Mouse (Mus musculus): ENCODE measurements around the gene B4galt7. TPM values are rescaled to one million over a fixed set of nuclear protein-coding genes. Genes with fewer than 3 reads are reported as not detected.
A peak's percentile ranks its signal among the peaks of the same experiment; 100 is the strongest.

Gene B4galt7
- polyA plus RNA-seq, 1 experiment = 15.0 TPM

- peaks cover 8% of the 10 kb centered on the region; the same call in 1 of the 2 replicates for H3K4me1 ChIP-seq (ENCODE audit: control insufficient read depth, insufficient read depth, low read length)
- H3K27me3 ChIP-seq (replicated peaks; ENCODE audit: control insufficient read depth, insufficient read depth, low read length) = no peaks in the 10 kb centered on the region
- no peak for TF ChIP-seq CTCF (conservative IDR thresholded peaks at IDR 0.05; ENCODE audit: insufficient read depth, insufficient read length, low read depth, low read length)
- no peak for TF ChIP-seq POLR2A (IDR thresholded peaks at IDR 0.05; ENCODE audit: low read depth, low read length)
- DNase-seq = peak; percentile 20
- H3K4me3 ChIP-seq (ENCODE audit: insufficient read depth, low read depth, low read length) = peak overlapping the region; percentile 93
- no peaks in the 10 kb centered on the region for H3K36me3 ChIP-seq (ENCODE audit: control insufficient read depth, insufficient read depth, low read length)
- 10% methylated on average over 16 of the region's 16 CpGs for WGBS
- H3K27ac ChIP-seq (ENCODE audit: insufficient read depth, low read depth, low read length) = no peak overlapping the region
Measured at GRCm38 (mm10) chr13:55569726-55570285, 29.9 kb upstream of the B4galt7 start.

GRCm38 (mm10) chr13:55570286-55570973 is 29.3 kb upstream of the B4galt7 start:
- H3K4me1 ChIP-seq (ENCODE audit: control insufficient read depth, insufficient read depth, low read length) = peaks cover 8% of the 10 kb centered on the region; the same call in 1 of the 2 replicates
- H3K27me3 ChIP-seq (replicated peaks; ENCODE audit: control insufficient read depth, insufficient read depth, low read length) = no peaks in the 10 kb centered on the region
- peak; percentile 30 for DNase-seq
- 2% methylated on average over 47 of the region's 47 CpGs for WGBS
- TF ChIP-seq POLR2A (IDR thresholded peaks at IDR 0.05; ENCODE audit: low read depth, low read length) = no peak
- no peak for TF ChIP-seq CTCF (conservative IDR thresholded peaks at IDR 0.05; ENCODE audit: insufficient read depth, insufficient read length, low read depth, low read length)
- H3K27ac ChIP-seq (ENCODE audit: insufficient read depth, low read depth, low read length) = peak overlapping the region; percentile 14; the same call in 1 of the 2 replicates
- H3K4me3 ChIP-seq (ENCODE audit: insufficient read depth, low read depth, low read length) = peak overlapping the region; percentile 93
- no peaks in the 10 kb centered on the region for H3K36me3 ChIP-seq (ENCODE audit: control insufficient read depth, insufficient read depth, low read length)

GRCm38 (mm10) chr13:55571027-55571751 is 28.5 kb upstream of the B4galt7 start, which contains the start of gene Fam193b:
Gene Fam193b (minus strand): TSS chr13:55571120.
- 2% methylated on average over 33 of the region's 47 CpGs for WGBS
- peak within 1 kb of the TSS; percentile 66 for H3K27ac ChIP-seq (ENCODE audit: insufficient read depth, low read depth, low read length)
- peak within 1 kb of the TSS; percentile 93 for H3K4me3 ChIP-seq (ENCODE audit: insufficient read depth, low read depth, low read length)
- no peaks in the 10 kb centered on the region for H3K36me3 ChIP-seq (ENCODE audit: control insufficient read depth, insufficient read depth, low read length)
- no peak for TF ChIP-seq POLR2A (IDR thresholded peaks at IDR 0.05; ENCODE audit: low read depth, low read length)
- TF ChIP-seq CTCF (conservative IDR thresholded peaks at IDR 0.05; ENCODE audit: insufficient read depth, insufficient read length, low read depth, low read length) = no peak
- H3K27me3 ChIP-seq (replicated peaks; ENCODE audit: control insufficient read depth, insufficient read depth, low read length) = no peaks in the 10 kb centered on the region
- H3K4me1 ChIP-seq (ENCODE audit: control insufficient read depth, insufficient read depth, low read length) = peaks cover 8% of the 10 kb centered on the region; the same call in 1 of the 2 replicates
- DNase-seq = peak; percentile 97

DNA sequence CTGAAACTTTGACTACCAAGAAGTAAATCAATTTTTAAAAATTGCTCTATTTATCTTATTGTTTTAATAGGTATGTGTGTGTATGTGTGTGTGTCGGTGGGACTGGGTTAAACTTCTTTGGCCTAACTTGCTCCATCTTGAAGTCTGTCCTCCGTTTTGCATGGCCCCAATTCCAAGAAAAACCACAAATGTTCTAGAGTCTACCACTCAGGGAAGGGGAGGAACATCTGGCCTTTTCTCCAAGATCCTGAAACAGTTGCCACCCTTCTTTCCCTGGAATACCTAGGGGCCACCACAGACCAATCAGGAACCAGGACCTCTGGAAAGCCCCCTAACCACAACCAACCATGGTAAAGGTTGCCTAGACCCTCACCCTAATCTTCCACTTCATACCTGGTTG is 27.7 kb upstream of the B4galt7 start:
- Histone ChIP-seq H3K4me1 (ENCODE audit: control insufficient read depth, insufficient read depth, low read length) (peaks cover 8% of the 10 kb centered on the region; the same call in 1 of the 2 replicates), H3K36me3 (ENCODE audit: control insufficient read depth, insufficient read depth, low read length) (no peaks in the 10 kb centered on the region), H3K27me3 (replicated peaks; ENCODE audit: control insufficient read depth, insufficient read depth, low read length) (no peaks in the 10 kb centered on the region), H3K27ac (ENCODE audit: insufficient read depth, low read depth, low read length) (no peak overlapping the region), H3K4me3 (ENCODE audit: insufficient read depth, low read depth, low read length) (no peak overlapping the region)
- no peak for DNase-seq
- no peak for TF ChIP-seq CTCF (conservative IDR thresholded peaks at IDR 0.05; ENCODE audit: insufficient read depth, insufficient read length, low read depth, low read length)
- no peak for TF ChIP-seq POLR2A (IDR thresholded peaks at IDR 0.05; ENCODE audit: low read depth, low read length)
- 86% methylated on average over 2 of the region's 2 CpGs for WGBS

DNA sequence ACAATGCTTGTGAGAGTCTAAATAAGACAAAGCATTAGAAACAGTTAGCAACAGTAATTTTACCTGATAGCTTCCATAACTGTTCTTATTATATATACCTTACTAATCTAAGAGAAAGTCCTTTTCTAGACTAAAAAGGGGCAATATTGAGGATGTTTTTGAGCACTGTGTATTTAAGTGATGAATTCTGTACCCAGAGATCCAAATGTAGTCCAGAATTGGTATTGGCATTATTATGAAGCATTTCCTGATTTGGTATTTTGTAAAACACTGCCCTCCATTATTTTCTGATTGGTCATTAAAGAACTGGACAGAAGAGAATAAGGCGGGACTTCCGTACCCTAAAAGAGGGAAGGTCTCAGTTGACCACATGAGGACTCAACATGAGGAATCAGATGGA is 26.3 kb upstream of the B4galt7 start, which contains the start of gene Tmed9:
TSS of gene Tmed9 (plus strand) at position 301 of the 400 bp plus-strand sequence.
- H3K27ac ChIP-seq (ENCODE audit: insufficient read depth, low read depth, low read length) = no peak within 1 kb of the TSS
- TF ChIP-seq CTCF (conservative IDR thresholded peaks at IDR 0.05; ENCODE audit: insufficient read depth, insufficient read length, low read depth, low read length) = no peak
- TF ChIP-seq POLR2A (IDR thresholded peaks at IDR 0.05; ENCODE audit: low read depth, low read length) = no peak
- 96% methylated on average over 2 of the region's 2 CpGs for WGBS
- H3K27me3 ChIP-seq (replicated peaks; ENCODE audit: control insufficient read depth, insufficient read depth, low read length) = no peaks in the 10 kb centered on the region
- peaks cover 8% of the 10 kb centered on the region; the same call in 1 of the 2 replicates for H3K4me1 ChIP-seq (ENCODE audit: control insufficient read depth, insufficient read depth, low read length)
- no peak within 1 kb of the TSS for H3K4me3 ChIP-seq (ENCODE audit: insufficient read depth, low read depth, low read length)
- no peak for DNase-seq
- H3K36me3 ChIP-seq (ENCODE audit: control insufficient read depth, insufficient read depth, low read length) = no peaks in the 10 kb centered on the region

GRCm38 (mm10) chr13:55574321-55574720 is 25.4 kb upstream of the B4galt7 start:
- WGBS = 57% methylated on average over 5 of the region's 5 CpGs

More at GRCm38 (mm10) chr13:55574321-55574720, 25.4 kb upstream of the B4galt7 start:
- Histone ChIP-seq H3K4me3 (ENCODE audit: insufficient read depth, low read depth, low read length) (no peak overlapping the region), H3K27me3 (replicated peaks; ENCODE audit: control insufficient read depth, insufficient read depth, low read length) (no peaks in the 10 kb centered on the region), H3K4me1 (ENCODE audit: control insufficient read depth, insufficient read depth, low read length) (peaks cover 6% of the 10 kb centered on the region; the same call in 1 of the 2 replicates), H3K36me3 (ENCODE audit: control insufficient read depth, insufficient read depth, low read length) (no peaks in the 10 kb centered on the region), H3K27ac (ENCODE audit: insufficient read depth, low read depth, low read length) (no peak overlapping the region)
- TF ChIP-seq CTCF (conservative IDR thresholded peaks at IDR 0.05; ENCODE audit: insufficient read depth, insufficient read length, low read depth, low read length) = no peak
- TF ChIP-seq POLR2A (IDR thresholded peaks at IDR 0.05; ENCODE audit: low read depth, low read length) = no peak
- DNase-seq = no peak

Measured in kidney, adult 2 months (tissue).